Mouse (Mus musculus) heart, embryonic 16.5 days (tissue): ENCODE data around the gene Ube2e2. TPM values are rescaled to one million over a fixed set of nuclear protein-coding genes. Genes with fewer than 3 reads are reported as not detected.

Source experiments
- ATAC-seq: fragments of 200-750 bp; cut with Nextera tagmentation; replicated peaks from 2 replicates; pipeline ENCODE4 v1.8.0; 2017; ENCODE audit warnings: moderate number of reproducible peaks; ENCODE audit not compliant: insufficient read depth, low FRiP score; ENCODE audit errors: extremely low read depth
- H3K27ac ChIP-seq: fragments of 300-500 bp; sonication (generic); 2 replicates; pipeline ENCODE4 v1.5.1; 2014; ENCODE audit warnings: mild to moderate bottlenecking, low read length, control low read depth, moderate library complexity
- H3K27me3 ChIP-seq: fragments of 300-500 bp; sonication (generic); 2 replicates; pipeline ENCODE4 v1.6.1; 2014; ENCODE audit warnings: low read length, mixed read lengths; ENCODE audit not compliant: control insufficient read depth, insufficient read depth
- H3K36me3 ChIP-seq: fragments of 300-500 bp; sonication (generic); 2 replicates; pipeline ENCODE4 v1.6.1; 2014; ENCODE audit not compliant: control insufficient read depth, insufficient read depth
- H3K4me1 ChIP-seq: fragments of 300-500 bp; sonication (generic); 2 replicates; pipeline ENCODE4 v1.6.1; 2014; ENCODE audit warnings: low read length, mixed read lengths; ENCODE audit not compliant: control insufficient read depth, insufficient read depth
- H3K4me2 ChIP-seq: fragments of 300-500 bp; sonication (generic); 2 replicates; pipeline ENCODE4 v1.6.1; 2014; ENCODE audit warnings: low read depth, mild to moderate bottlenecking, control low read depth, low read length
- H3K4me3 ChIP-seq: fragments of 300-500 bp; sonication (generic); 2 replicates; pipeline ENCODE4 v1.5.1; 2014; ENCODE audit warnings: mild to moderate bottlenecking, control low read depth, low read length
- H3K9ac ChIP-seq: fragments of 300-500 bp; sonication (generic); 2 replicates; pipeline ENCODE4 v1.6.1; 2014; ENCODE audit warnings: low read length, control low read depth
- H3K9me3 ChIP-seq: fragments of 300-500 bp; sonication (generic); replicated peaks from 2 replicates; pipeline ENCODE4 v1.6.1; 2016; ENCODE audit warnings: low read length; ENCODE audit not compliant: control insufficient read depth
- WGBS: fragments of 180-500 bp; shearing (Covaris S2); extraction: QIAGEN DNeasy Blood & Tissue Kit; methylation state at CpG from one replicate; pipeline ENCODE4 v1.1.7; 2014; 5-methylcytosine and 5-hydroxymethylcytosine counted together
- polyA plus RNA-seq: library from polyadenylated mRNA; unstranded; fragments of >200 nt; fragmentation: Nextera tagmentation; extraction: Ambion mirVana; gene quantifications from 2 replicates; pipeline ENCODE4 v1.2.1, GENCODE M21; 2015

Gene Ube2e2
- polyA plus RNA-seq: 35.2 and 42.7 TPM in 2 replicates

GRCm38 (mm10) chr14:18893947-18894445 lies at the start of gene Ube2e2:
TSS of gene Ube2e2 (minus strand) at chr14:18894267.
- Histone ChIP-seq H3K4me1 (no peaks in the 10 kb centered on the region; the same call in 1 of the 2 replicates), H3K4me2 (peak within 1 kb of the TSS; percentile 79), H3K9ac (peak within 1 kb of the TSS; percentile 86), H3K27ac (peak within 1 kb of the TSS; percentile 65), H3K27me3 (no peaks in the 10 kb centered on the region), H3K4me3 (peak within 1 kb of the TSS; percentile 64), H3K9me3 (no peaks in the 10 kb centered on the region), H3K36me3 (no peaks in the 10 kb centered on the region)
- WGBS: 2% methylated on average over 22 of the region's 22 CpGs
- ATAC-seq: peak; percentile 55

GRCm38 (mm10) chr14:18940068-18940467 lies 46.0 kb upstream of the Ube2e2 start:
- ATAC-seq: no peak
- Histone ChIP-seq H3K4me2 (no peak overlapping the region), H3K9ac (no peak overlapping the region)

GRCm38 (mm10) chr14:18903553-18903952 lies 9.5 kb upstream of the Ube2e2 start:
- no peak for ATAC-seq

More at GRCm38 (mm10) chr14:18940068-18940467, 46.0 kb upstream of the Ube2e2 start:
- Histone ChIP-seq H3K27me3 (no peaks in the 10 kb centered on the region), H3K9me3 (no peaks in the 10 kb centered on the region), H3K27ac (no peak overlapping the region), H3K4me1 (no peaks in the 10 kb centered on the region), H3K4me3 (no peak overlapping the region), H3K36me3 (no peaks in the 10 kb centered on the region)

GRCm38 (mm10) chr14:18893121-18893946 lies 733 bp downstream of the Ube2e2 start:
- ATAC-seq: peak; percentile 91
- Histone ChIP-seq H3K9ac (peak overlapping the region; percentile 86), H3K36me3 (no peaks in the 10 kb centered on the region), H3K27ac (peak overlapping the region; percentile 65), H3K27me3 (no peaks in the 10 kb centered on the region), H3K4me3 (peak overlapping the region; percentile 64), H3K9me3 (no peaks in the 10 kb centered on the region), H3K4me2 (peak overlapping the region; percentile 79), H3K4me1 (no peaks in the 10 kb centered on the region; the same call in 1 of the 2 replicates)
- under 1% methylated on average over 65 of the region's 116 CpGs for WGBS

More at GRCm38 (mm10) chr14:18903553-18903952, 9.5 kb upstream of the Ube2e2 start:
- Histone ChIP-seq H3K9me3 (no peaks in the 10 kb centered on the region), H3K27me3 (no peaks in the 10 kb centered on the region), H3K36me3 (no peaks in the 10 kb centered on the region), H3K4me2 (no peak overlapping the region), H3K4me3 (no peak overlapping the region), H3K27ac (no peak overlapping the region), H3K9ac (no peak overlapping the region), H3K4me1 (no peaks in the 10 kb centered on the region)

- H3K4me3 ChIP-seq: no peak overlapping the region
- no peaks in the 10 kb centered on the region for H3K9me3 ChIP-seq
- no peak overlapping the region for H3K9ac ChIP-seq
- H3K27ac ChIP-seq: no peak overlapping the region
- WGBS: 64% methylated on average over 5 of the region's 5 CpGs
- H3K27me3 ChIP-seq: no peaks in the 10 kb centered on the region
- no peaks in the 10 kb centered on the region; the same call in 1 of the 2 replicates for H3K4me1 ChIP-seq
- H3K36me3 ChIP-seq: no peaks in the 10 kb centered on the region
- no peak overlapping the region for H3K4me2 ChIP-seq
- no peak for ATAC-seq
Observed at GRCm38 (mm10) chr14:18889571-18889970, 4.5 kb downstream of the Ube2e2 start.

GRCm38 (mm10) chr14:18882493-18882892 lies 11.6 kb downstream of the Ube2e2 start:
- Histone ChIP-seq H3K4me2 (no peak overlapping the region), H3K9me3 (no peaks in the 10 kb centered on the region), H3K36me3 (no peaks in the 10 kb centered on the region), H3K27me3 (no peaks in the 10 kb centered on the region), H3K4me3 (no peak overlapping the region), H3K27ac (no peak overlapping the region), H3K9ac (no peak overlapping the region), H3K4me1 (no peaks in the 10 kb centered on the region)
- 83% methylated on average over 1 of the region's 1 CpGs for WGBS
- ATAC-seq: no peak

- H3K4me1 ChIP-seq: peaks cover 5% of the 10 kb centered on the region
- 34% methylated on average over 1 of the region's 1 CpGs for WGBS
- H3K36me3 ChIP-seq: 0 out of 2 replicates have a peak, but pooled peaks cover 2% of the 10 kb centered on the region
- peaks cover 6% of the 10 kb centered on the region; the same call in 1 of the 2 replicates for H3K9me3 ChIP-seq
- no peak for ATAC-seq
- H3K27ac ChIP-seq: no peak overlapping the region
- no peaks in the 10 kb centered on the region for H3K27me3 ChIP-seq
- no peak overlapping the region for H3K4me3 ChIP-seq
- H3K4me2 ChIP-seq: no peak overlapping the region
- H3K9ac ChIP-seq: no peak overlapping the region
Observed at GRCm38 (mm10) chr14:18870716-18871115, 23.4 kb downstream of the Ube2e2 start.

GRCm38 (mm10) chr14:18828661-18829060 lies 65.4 kb downstream of the Ube2e2 start:
- H3K4me3 ChIP-seq: no peak overlapping the region
- H3K9ac ChIP-seq: no peak overlapping the region
- no peak overlapping the region for H3K4me2 ChIP-seq
- H3K36me3 ChIP-seq: no peaks in the 10 kb centered on the region
- H3K4me1 ChIP-seq: peaks cover 4% of the 10 kb centered on the region; the same call in 1 of the 2 replicates
- WGBS: 77% methylated on average over 1 of the region's 1 CpGs
- no peaks in the 10 kb centered on the region for H3K9me3 ChIP-seq
- no peak overlapping the region for H3K27ac ChIP-seq
- ATAC-seq: no peak
- no peaks in the 10 kb centered on the region for H3K27me3 ChIP-seq

- Histone ChIP-seq H3K27ac (no peak overlapping the region), H3K4me2 (no peak overlapping the region), H3K9ac (no peak overlapping the region), H3K9me3 (no peaks in the 10 kb centered on the region), H3K36me3 (no peaks in the 10 kb centered on the region), H3K4me3 (no peak overlapping the region), H3K27me3 (no peaks in the 10 kb centered on the region), H3K4me1 (peaks cover 4% of the 10 kb centered on the region; the same call in 1 of the 2 replicates)
- no peak for ATAC-seq
Observed at GRCm38 (mm10) chr14:18826753-18827152, 67.3 kb downstream of the Ube2e2 start.
